Mouse (Mus musculus): Measurements from ENCODE around the gene Cpb2. TPM values are rescaled to one million over a fixed set of nuclear protein-coding genes. Genes with fewer than 3 reads are reported as not detected.

The Cpb2 gene
- not detected for polyA plus RNA-seq (2017; shearing (Covaris generic))

- ATAC-seq, result no peak
These were observed at the start of gene Cpb2 for GRCm38 (mm10) chr14:75242087-75242486. Cpb2 (plus strand) TSS chr14:75242287.

- ATAC-seq, result peak; percentile 7
These were observed 49.7 kb upstream of the Cpb2 start for GRCm38 (mm10) chr14:75192427-75192826.

GRCm38 (mm10) chr14:75192858-75193257, 49.2 kb upstream of the Cpb2 start:
- peak; percentile 19 for ATAC-seq

- ATAC-seq, result no peak
These were observed 46.6 kb upstream of the Cpb2 start for GRCm38 (mm10) chr14:75195530-75195929.

GRCm38 (mm10) chr14:75197027-75197426, 45.1 kb upstream of the Cpb2 start:
- ATAC-seq, result no peak

- peak; percentile 20 for ATAC-seq
These were observed 44.4 kb upstream of the Cpb2 start for GRCm38 (mm10) chr14:75197660-75198059.

GRCm38 (mm10) chr14:75205363-75206051, 36.6 kb upstream of the Cpb2 start:
- ATAC-seq, result no peak

- no peak for ATAC-seq
These were observed 35.8 kb upstream of the Cpb2 start for GRCm38 (mm10) chr14:75206307-75206706.

GRCm38 (mm10) chr14:75208572-75209151, 33.4 kb upstream of the Cpb2 start:
- ATAC-seq, result no peak

GRCm38 (mm10) chr14:75213752-75214151, 28.3 kb upstream of the Cpb2 start:
- ATAC-seq, result no peak

GRCm38 (mm10) chr14:75218843-75219242, 23.2 kb upstream of the Cpb2 start:
- no peak for ATAC-seq

- ATAC-seq, result no peak
These were observed 22.7 kb upstream of the Cpb2 start for GRCm38 (mm10) chr14:75219250-75219913.

GRCm38 (mm10) chr14:75222386-75222785, 19.7 kb upstream of the Cpb2 start:
- ATAC-seq, result no peak

- peak; percentile 90 for ATAC-seq
These were observed 14.5 kb upstream of the Cpb2 start for GRCm38 (mm10) chr14:75227453-75228084.

GRCm38 (mm10) chr14:75229834-75230233, 12.3 kb upstream of the Cpb2 start:
- ATAC-seq, result peak; percentile 38

GRCm38 (mm10) chr14:75233070-75233469, 9.0 kb upstream of the Cpb2 start:
- no peak for ATAC-seq

- ATAC-seq, result no peak
These were observed 6.5 kb upstream of the Cpb2 start for GRCm38 (mm10) chr14:75235552-75235951.

GRCm38 (mm10) chr14:75235955-75236635, 6.0 kb upstream of the Cpb2 start:
- no peak for ATAC-seq

GRCm38 (mm10) chr14:75236636-75237003, 5.5 kb upstream of the Cpb2 start:
- ATAC-seq, result no peak

- no peak for ATAC-seq
These were observed 5.0 kb upstream of the Cpb2 start for GRCm38 (mm10) chr14:75237096-75237495.

- no peak for ATAC-seq
These were observed 3.9 kb upstream of the Cpb2 start for GRCm38 (mm10) chr14:75238054-75238692.
